Mouse (Mus musculus) liver, embryonic 14.5 days (tissue): ENCODE measurements around the gene Dstn. TPM values are rescaled to one million over a fixed set of nuclear protein-coding genes. Genes with fewer than 3 reads are reported as not detected.

Source experiments
- ATAC-seq: fragments of 200-750 bp; cut with Nextera tagmentation; 2 replicates; pipeline ENCODE4 v1.8.0; 2017; ENCODE audit warnings: moderate number of reproducible peaks, mild to moderate bottlenecking, moderate library complexity; ENCODE audit not compliant: insufficient read depth
- DNase-seq, 3 experiments: peaks; one replicate each; pipeline ENCODE4 v3.0.0-alpha.2; 2012 to 2013; ENCODE audit warnings: low read depth in 3 of 3, low spot score in 3 of 3
- H3K27ac ChIP-seq: fragments of 300-500 bp; sonication (generic); 2 replicates; pipeline ENCODE4 v1.5.1; 2014; ENCODE audit warnings: moderate library complexity, mild to moderate bottlenecking, control low read depth, inconsistent platforms
- H3K27me3 ChIP-seq: fragments of 300-500 bp; sonication (generic); 2 replicates; pipeline ENCODE4 v1.6.1; 2014; ENCODE audit warnings: mild to moderate bottlenecking, low read length, moderate library complexity; ENCODE audit not compliant: control insufficient read depth, insufficient read depth
- H3K36me3 ChIP-seq: fragments of 300-500 bp; sonication (generic); replicated peaks from 2 replicates; pipeline ENCODE4 v1.6.1; 2014; ENCODE audit warnings: low read depth; ENCODE audit not compliant: control insufficient read depth, insufficient read depth
- H3K4me1 ChIP-seq, 2 experiments: fragments of 200-500 bp in 1 of 2; fragments of 300-500 bp in 1 of 2; sonication (generic) in 1 of 2; replicated peaks; 2 replicates each; pipeline ENCODE4 v1.6.1; 2012 to 2014; ENCODE audit warnings: antibody characterized with exemption in 1 of 2, inconsistent platforms in 1 of 2, low read length in 1 of 2; ENCODE audit not compliant: control insufficient read depth in 2 of 2, insufficient read depth in 2 of 2
- H3K4me2 ChIP-seq: fragments of 300-500 bp; sonication (generic); 2 replicates; pipeline ENCODE4 v1.6.1; 2014; ENCODE audit warnings: low read depth, mild to moderate bottlenecking, control low read depth, moderate library complexity
- H3K4me3 ChIP-seq, 2 experiments: fragments of 200-500 bp in 1 of 2; fragments of 300-500 bp in 1 of 2; sonication (generic) in 1 of 2; 2 replicates each; pipeline ENCODE4 v1.5.1; 2012 to 2014; ENCODE audit warnings: low read depth in 2 of 2, low read length in 2 of 2, mild to moderate bottlenecking in 2 of 2, control low read depth in 1 of 2, inconsistent platforms in 1 of 2, moderate library complexity in 1 of 2; ENCODE audit not compliant: insufficient read depth in 1 of 2
- H3K9ac ChIP-seq: fragments of 300-500 bp; sonication (generic); replicated peaks from 2 replicates; pipeline ENCODE4 v1.6.1; 2014; ENCODE audit warnings: mild to moderate bottlenecking, control low read depth, moderate library complexity
- H3K9me3 ChIP-seq: fragments of 300-500 bp; sonication (generic); 2 replicates; pipeline ENCODE4 v1.6.1; 2016; ENCODE audit warnings: low read length, mixed read lengths; ENCODE audit not compliant: control insufficient read depth
- CTCF ChIP-seq: IDR thresholded peaks from 2 replicates; pipeline ENCODE4 v1.5.1; 2016; ENCODE audit warnings: antibody characterized with exemption, low read depth, control low read depth
- EP300 ChIP-seq: IDR thresholded peaks from 2 replicates; pipeline ENCODE4 v1.6.1; 2016; ENCODE audit warnings: antibody characterized with exemption, low read depth
- WGBS: fragments of 180-500 bp; shearing (Covaris S2); extraction: QIAGEN DNeasy Blood & Tissue Kit; methylation state at CpG from one replicate; pipeline ENCODE4 v1.1.7; 2014; ENCODE audit not compliant: insufficient replicate concordance; 5-methylcytosine and 5-hydroxymethylcytosine counted together
- polyA plus RNA-seq, 2 experiments: library from polyadenylated mRNA; depleted of rRNA in 1 of 2; stranded (reverse) in 1 of 2; unstranded in 1 of 2; fragments of >200 nt; fragmentation: Nextera tagmentation in 1 of 2; extraction: Ambion mirVana in 1 of 2; gene quantifications; 2 replicates each; pipeline versions ENCODE4 v1.2.1 to v1.2.3; 2012 to 2014

Gene Dstn
- polyA plus RNA-seq, 2 experiments: 33.1 to 129 TPM

DNA sequence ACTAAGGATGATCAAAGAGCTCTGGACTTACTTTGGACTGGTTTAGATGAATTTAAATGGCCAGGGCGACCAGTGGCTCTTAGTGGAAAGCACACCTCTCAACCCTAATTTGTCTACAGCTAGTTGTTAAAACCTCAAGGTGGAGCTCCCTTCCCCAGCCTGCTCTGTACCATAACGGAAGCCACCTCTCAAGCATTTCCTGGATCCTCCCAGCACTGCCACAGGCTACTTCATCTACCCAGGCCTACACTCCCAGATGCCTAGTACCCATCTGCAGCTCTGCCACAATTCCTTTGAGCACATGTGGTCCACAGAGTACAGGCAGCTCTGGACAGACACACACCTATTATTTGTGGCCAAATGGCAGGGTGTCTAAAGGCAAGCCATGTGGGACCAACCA lies 68.4 kb downstream of the Dstn start:
- Histone ChIP-seq H3K9ac (no peak overlapping the region), H3K9me3 (no peaks in the 10 kb centered on the region), H3K4me2 (no peak overlapping the region), H3K27ac (no peak overlapping the region), H3K27me3 (no peaks in the 10 kb centered on the region), H3K4me3 (no peak overlapping the region), H3K4me1 (peaks cover 11 to 14% of the 10 kb centered on the region in 2 experiments), H3K36me3 (peaks cover 3% of the 10 kb centered on the region)
- no peak for TF ChIP-seq EP300
- no peak for TF ChIP-seq CTCF
- ATAC-seq (no peak), DNase-seq (no peak)
- 38% methylated on average over 2 of the region's 2 CpGs for WGBS

GRCm38 (mm10) chr2:143987485-143987884 lies 72.4 kb downstream of the Dstn start:
- Histone ChIP-seq H3K27me3 (no peaks in the 10 kb centered on the region), H3K27ac (no peak overlapping the region), H3K36me3 (peaks cover 3% of the 10 kb centered on the region), H3K4me1 (peaks cover 0 to 6% of the 10 kb centered on the region in 2 experiments; a peak in 1 of 4 replicates), H3K9me3 (no peaks in the 10 kb centered on the region), H3K4me3 (no peak overlapping the region), H3K4me2 (no peak overlapping the region), H3K9ac (no peak overlapping the region)
- WGBS: 59% methylated on average over 2 of the region's 2 CpGs
- DNase-seq (no peak), ATAC-seq (no peak)
- TF ChIP-seq EP300: no peak
- no peak for TF ChIP-seq CTCF

GRCm38 (mm10) chr2:143988016-143988415 lies 72.9 kb downstream of the Dstn start:
- ATAC-seq: no peak
- Histone ChIP-seq H3K27me3 (no peaks in the 10 kb centered on the region), H3K27ac (no peak overlapping the region), H3K9me3 (no peaks in the 10 kb centered on the region), H3K36me3 (peaks cover 3% of the 10 kb centered on the region), H3K4me2 (no peak overlapping the region), H3K4me3 (no peak overlapping the region), H3K4me1 (peaks cover 0 to 10% of the 10 kb centered on the region in 2 experiments; a peak in 3 of 4 replicates), H3K9ac (no peak overlapping the region)
- WGBS: 81% methylated on average over 3 of the region's 3 CpGs
- no peak for DNase-seq
- TF ChIP-seq EP300: no peak
- no peak for TF ChIP-seq CTCF

DNA sequence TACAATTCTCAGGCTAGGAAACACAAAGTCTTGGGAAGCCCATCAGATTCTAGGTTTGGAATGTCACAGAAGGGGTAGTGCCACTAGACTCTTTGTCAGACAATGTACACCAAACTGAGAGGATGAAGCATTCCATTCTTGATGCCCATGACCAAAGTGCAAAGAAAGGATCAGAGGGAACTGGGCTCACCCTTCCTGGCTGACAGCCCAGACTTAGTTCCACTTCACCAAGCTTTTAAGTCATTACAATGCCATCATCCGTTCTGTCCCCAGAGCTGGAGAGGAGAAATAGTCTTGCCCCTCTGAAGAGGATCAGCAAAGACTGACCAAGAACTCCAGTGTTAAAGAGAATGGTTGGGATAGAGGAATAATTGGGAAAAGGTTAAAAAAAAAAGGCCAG lies 75.9 kb downstream of the Dstn start:
- DNase-seq (no peak), ATAC-seq (no peak)
- H3K36me3 ChIP-seq: no peaks in the 10 kb centered on the region; the same call in 1 of the 2 replicates
- WGBS: 83% methylated on average over 1 of the region's 1 CpGs
- H3K4me1 ChIP-seq: peaks cover 3 to 14% of the 10 kb centered on the region in 2 experiments; a peak in 3 of 4 replicates
- H3K27ac ChIP-seq: no peak overlapping the region
- H3K4me3 ChIP-seq: no peak overlapping the region
- no peaks in the 10 kb centered on the region for H3K9me3 ChIP-seq
- H3K9ac ChIP-seq: no peak overlapping the region
- TF ChIP-seq CTCF: no peak
- TF ChIP-seq EP300: no peak
- no peaks in the 10 kb centered on the region for H3K27me3 ChIP-seq
- H3K4me2 ChIP-seq: no peak overlapping the region

DNA sequence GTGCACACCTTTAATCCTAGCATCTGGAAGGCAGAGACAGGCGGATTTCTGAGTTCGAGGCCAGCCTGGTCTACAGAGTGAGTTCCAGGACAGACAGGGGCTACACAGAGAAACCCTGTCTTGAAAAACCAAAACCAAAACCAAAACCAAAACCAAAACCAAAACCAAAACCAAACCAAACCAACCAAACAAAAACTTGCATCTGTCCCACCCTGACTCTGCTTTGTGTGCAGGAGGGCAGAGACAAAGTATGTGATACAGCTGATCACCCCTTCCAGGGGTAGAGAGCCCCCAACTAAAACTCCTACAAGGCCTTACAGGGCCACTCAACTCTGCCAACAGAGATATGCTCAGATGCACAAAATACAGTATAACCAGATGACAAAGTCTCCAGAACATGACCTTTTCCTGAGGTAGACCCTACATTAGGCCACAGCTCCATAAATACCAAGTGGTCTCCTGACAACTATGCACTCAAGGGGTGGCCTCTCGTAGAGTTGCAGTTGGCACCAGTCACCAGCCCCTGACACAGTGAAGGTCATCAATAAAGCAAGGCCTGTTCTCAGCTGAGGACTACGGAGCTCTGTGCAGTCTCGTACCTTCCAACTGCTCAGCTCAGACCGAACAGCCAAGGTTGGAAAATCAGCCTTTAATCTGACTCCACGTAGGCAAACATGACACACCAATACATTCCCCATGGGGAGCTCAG lies 77.0 kb downstream of the Dstn start:
- H3K36me3 ChIP-seq: no peaks in the 10 kb centered on the region; the same call in 1 of the 2 replicates
- H3K4me2 ChIP-seq: no peak overlapping the region
- no peak for DNase-seq
- no peak overlapping the region for H3K27ac ChIP-seq
- WGBS: 70% methylated on average over 7 of the region's 7 CpGs
- H3K9me3 ChIP-seq: no peaks in the 10 kb centered on the region
- no peaks in the 10 kb centered on the region for H3K27me3 ChIP-seq
- no peak overlapping the region for H3K9ac ChIP-seq
- ATAC-seq: no peak
- TF ChIP-seq CTCF (no peak), EP300 (no peak)
- H3K4me1 ChIP-seq: peaks cover 3 to 14% of the 10 kb centered on the region in 2 experiments; a peak in 3 of 4 replicates
- H3K4me3 ChIP-seq: no peak overlapping the region

Other genes with a start within 250 kb of the Dstn start
- 0.09 and 0.13 TPM in 2 replicates for gene Bfsp1, start 52.1 kb upstream of the Dstn start, polyA plus RNA-seq (2012; rRNA removed)
- 0.08 and 0.22 TPM in 2 replicates for gene Bfsp1, start 52.1 kb upstream of the Dstn start, polyA plus RNA-seq (2014; fragmentation: Nextera tagmentation; extraction: Ambion mirVana)
- gene Rrbp1, start 95.9 kb downstream of the Dstn start, polyA plus RNA-seq (2012; rRNA removed): 40.4 and 83.7 TPM in 2 replicates
- gene Rrbp1, start 95.9 kb downstream of the Dstn start, polyA plus RNA-seq (2014; fragmentation: Nextera tagmentation; extraction: Ambion mirVana): 39.6 and 41.2 TPM in 2 replicates
- gene Banf2, start 117.7 kb downstream of the Dstn start, polyA plus RNA-seq (2012; rRNA removed): not detected in 2 replicates
- not detected in 2 replicates for gene Banf2, start 117.7 kb downstream of the Dstn start, polyA plus RNA-seq (2014; fragmentation: Nextera tagmentation; extraction: Ambion mirVana)